31 mouse cellular contexts compared by ENCODE assay signal in the genomic region with DNA sequence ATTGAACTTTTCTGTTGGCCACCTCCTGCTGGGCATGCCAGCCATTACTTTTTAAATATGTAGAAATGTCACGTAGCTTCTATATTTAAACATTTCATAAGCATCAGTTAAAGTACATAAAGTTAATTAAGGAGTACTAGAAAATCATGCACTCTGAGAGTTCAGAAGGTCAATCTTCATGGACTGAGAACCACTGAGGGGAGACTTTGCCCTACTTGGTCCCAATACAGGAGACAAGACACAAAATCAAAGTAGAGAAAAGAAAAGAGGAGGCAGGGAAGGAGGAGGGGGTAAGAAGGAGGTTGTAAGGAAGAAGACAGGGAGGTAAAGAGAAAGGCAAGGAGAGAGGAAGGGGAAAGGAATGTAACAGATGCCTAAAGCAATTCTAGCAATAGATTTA. TPM values are rescaled to one million over a fixed set of nuclear protein-coding genes. Genes with fewer than 3 reads are reported as not detected.
"Had no signal": no experiment of that assay in that cellular context is flagged by ENCODE, and none has a peak within 500 bp of the region (broad histone marks: within the 10 kb centered on the region; RNA-seq: fewer than 3 reads in every experiment).

No protein-coding gene starts in this region.

- H3K4me3 ChIP-seq: heart, embryonic 10.5 days; heart, embryonic 12.5 days; heart, embryonic 13.5 days; heart, embryonic 15.5 days; hindbrain, embryonic 10.5 days; hindbrain, embryonic 12.5 days; hindbrain, embryonic 13.5 days; hindbrain, embryonic 15.5 days; intestine, embryonic 15.5 days; layer of hippocampus, adult 2 months; left cerebral cortex, adult 2 months had no signal

- ATAC-seq: hindbrain, embryonic 16.5 days; hindbrain, postnatal 0 days; inflammation-experienced regulatory T-cells, adult 6 months; intestine, embryonic 15.5 days; intestine, embryonic 16.5 days; intestine, postnatal 0 days had no signal

- DNase-seq: heart, postnatal 10 days; heart, postnatal 14 days; heart, postnatal 36 days; heart, postnatal 4 days; kidney, adult 11 months; kidney, adult 18-20 months; kidney, adult 8-10 months; kidney, postnatal 10 days; kidney, postnatal 25 days; kidney, postnatal 4 days; layer of hippocampus, adult 9-11 months; layer of hippocampus, postnatal 36 days had no signal

- H3K4me1 ChIP-seq: heart, embryonic 10.5 days; heart, embryonic 12.5 days; heart, embryonic 13.5 days; heart, embryonic 15.5 days; hindbrain, embryonic 10.5 days; hindbrain, embryonic 12.5 days; hindbrain, embryonic 13.5 days; hindbrain, embryonic 15.5 days had no signal

- H3K27me3 ChIP-seq: heart, embryonic 12.5 days; heart, embryonic 13.5 days; heart, embryonic 15.5 days; hindbrain, embryonic 12.5 days; hindbrain, embryonic 13.5 days; hindbrain, embryonic 15.5 days; intestine, embryonic 15.5 days had no signal

- H3K27ac ChIP-seq: heart, embryonic 10.5 days; heart, embryonic 13.5 days; heart, embryonic 15.5 days; hindbrain, embryonic 10.5 days; hindbrain, embryonic 12.5 days; hindbrain, embryonic 13.5 days; hindbrain, embryonic 14.5 days; hindbrain, embryonic 15.5 days; hindbrain, postnatal 0 days; intestine, embryonic 15.5 days; kidney, postnatal 0 days; layer of hippocampus, adult 2 months had no signal

- H3K4me2 ChIP-seq: heart, embryonic 11.5 days; heart, embryonic 12.5 days; heart, embryonic 13.5 days; heart, embryonic 15.5 days; hindbrain, embryonic 12.5 days; hindbrain, embryonic 13.5 days; hindbrain, embryonic 14.5 days; hindbrain, embryonic 15.5 days; intestine, embryonic 15.5 days had no signal

- H3K9ac ChIP-seq: heart, embryonic 12.5 days; heart, embryonic 13.5 days; heart, embryonic 15.5 days; hindbrain, embryonic 12.5 days; hindbrain, embryonic 13.5 days; hindbrain, embryonic 14.5 days; hindbrain, embryonic 15.5 days; intestine, embryonic 15.5 days had no signal

- H3K36me3 ChIP-seq: heart, embryonic 10.5 days; heart, embryonic 12.5 days; heart, embryonic 15.5 days; hindbrain, embryonic 12.5 days; hindbrain, embryonic 13.5 days; hindbrain, embryonic 15.5 days had no signal

- H3K9me3 ChIP-seq: heart, embryonic 10.5 days; heart, embryonic 12.5 days; heart, embryonic 13.5 days; heart, embryonic 15.5 days; hindbrain, embryonic 10.5 days; hindbrain, embryonic 12.5 days; hindbrain, embryonic 13.5 days; hindbrain, embryonic 15.5 days; intestine, embryonic 15.5 days had no signal

RNA-seq across cellular contexts. Expression of a gene that starts 24.9 kb away (rescaled TPM):
- polyA plus RNA-seq: inflammation-experienced regulatory T-cells, adult 6 months had no signal
